Mouse (Mus musculus) midbrain, postnatal 0 days (tissue): ENCODE measurements around the gene Ppif. TPM values are rescaled to one million over a fixed set of nuclear protein-coding genes. Genes with fewer than 3 reads are reported as not detected.

Experiments
- ATAC-seq: fragments of 200-750 bp; cut with Nextera tagmentation; 2 replicates; pipeline ENCODE4 v1.8.0; 2017; ENCODE audit warnings: moderate number of reproducible peaks, mild to moderate bottlenecking, moderate TSS enrichment, moderate library complexity; ENCODE audit not compliant: low FRiP score
- DNase-seq: peaks from one replicate; pipeline ENCODE4 v3.0.0-alpha.2; 2015; ENCODE audit warnings: low spot score
- H3K27ac ChIP-seq: fragments of 300-500 bp; sonication (generic); 2 replicates; pipeline ENCODE4 v1.5.1; 2014; ENCODE audit warnings: low read depth, mild to moderate bottlenecking, low read length, mixed read lengths
- H3K27me3 ChIP-seq: fragments of 300-500 bp; sonication (generic); 2 replicates; pipeline ENCODE4 v1.6.1; 2014; ENCODE audit warnings: low read length, control low read depth, mixed read lengths; ENCODE audit not compliant: insufficient read depth
- H3K36me3 ChIP-seq: fragments of 300-500 bp; sonication (generic); 2 replicates; pipeline ENCODE4 v1.6.1; 2014; ENCODE audit warnings: low read length, control low read depth, mixed read lengths; ENCODE audit not compliant: insufficient read depth
- H3K4me1 ChIP-seq: fragments of 300-500 bp; sonication (generic); 2 replicates; pipeline ENCODE4 v1.6.1; 2014; ENCODE audit warnings: mild to moderate bottlenecking, control low read depth, antibody characterized with exemption, low read length, mixed read lengths; ENCODE audit not compliant: insufficient read depth
- H3K4me2 ChIP-seq: fragments of 300-500 bp; sonication (generic); 2 replicates; pipeline ENCODE4 v1.6.1; 2014; ENCODE audit warnings: low read depth, mild to moderate bottlenecking, low read length, mixed read lengths; ENCODE audit not compliant: poor library complexity, severe bottlenecking
- H3K4me3 ChIP-seq: fragments of 300-500 bp; sonication (generic); 2 replicates; pipeline ENCODE4 v1.5.1; 2014; ENCODE audit warnings: low read depth, mild to moderate bottlenecking, low read length, moderate library complexity
- H3K9ac ChIP-seq: fragments of 300-500 bp; sonication (generic); replicated peaks from 2 replicates; pipeline ENCODE4 v1.6.1; 2014; ENCODE audit warnings: mild to moderate bottlenecking, low read length, moderate library complexity, mixed read lengths; ENCODE audit not compliant: poor library complexity, severe bottlenecking
- H3K9me3 ChIP-seq: fragments of 300-500 bp; sonication (generic); 2 replicates; pipeline ENCODE4 v1.6.1; 2016; ENCODE audit warnings: low read length, control low read depth
- CTCF ChIP-seq: IDR thresholded peaks from 2 replicates; pipeline ENCODE4 v1.5.1; 2016; ENCODE audit warnings: antibody characterized with exemption, mild to moderate bottlenecking
- WGBS: fragments of 180-500 bp; shearing (Covaris S2); extraction: QIAGEN DNeasy Blood & Tissue Kit; methylation state at CpG from one replicate; pipeline ENCODE4 v1.1.7; 2014; 5-methylcytosine and 5-hydroxymethylcytosine counted together
- polyA plus RNA-seq: library from polyadenylated mRNA; unstranded; fragments of >200 nt; fragmentation: Nextera tagmentation; extraction: Ambion mirVana; gene quantifications from 2 replicates; pipeline ENCODE4 v1.2.1, GENCODE M21; 2015
- total RNA-seq: library from RNA; depleted of rRNA; stranded (reverse); fragments of >200 nt; gene quantifications from 2 replicates; pipeline ENCODE4 v1.2.3, GENCODE M21; 2014

Gene Ppif
- total and polyA plus RNA-seq, 2 experiments from 2014 or later = 50.2 to 55.8 TPM

GRCm38 (mm10) chr14:25660661-25661060 lies 33.3 kb upstream of the Ppif start:
- no peaks in the 10 kb centered on the region for H3K4me1 ChIP-seq
- peak; percentile 68 for DNase-seq
- peak overlapping the region; percentile 43; the same call in 1 of the 2 replicates for H3K27ac ChIP-seq
- H3K4me3 ChIP-seq = no peak overlapping the region
- peaks cover 89% of the 10 kb centered on the region for H3K36me3 ChIP-seq
- no peak overlapping the region for H3K4me2 ChIP-seq
- TF ChIP-seq CTCF = peak; percentile 64
- no peaks in the 10 kb centered on the region for H3K9me3 ChIP-seq
- no peaks in the 10 kb centered on the region for H3K27me3 ChIP-seq
- H3K9ac ChIP-seq = no peak overlapping the region
- peak; percentile 38; the same call in 1 of the 2 replicates for ATAC-seq
- 45% methylated on average over 11 of the region's 11 CpGs for WGBS

- no peaks in the 10 kb centered on the region for H3K27me3 ChIP-seq
- no peak for TF ChIP-seq CTCF
- peaks cover 88% of the 10 kb centered on the region for H3K36me3 ChIP-seq
- no peak overlapping the region for H3K9ac ChIP-seq
- ATAC-seq (no peak), DNase-seq (no peak)
- H3K27ac ChIP-seq = peak overlapping the region; percentile 43; the same call in 1 of the 2 replicates
- WGBS = 77% methylated on average over 17 of the region's 17 CpGs
- H3K9me3 ChIP-seq = no peaks in the 10 kb centered on the region
- no peak overlapping the region for H3K4me2 ChIP-seq
- no peaks in the 10 kb centered on the region for H3K4me1 ChIP-seq
- H3K4me3 ChIP-seq = no peak overlapping the region
These were observed 32.6 kb upstream of the Ppif start for GRCm38 (mm10) chr14:25661185-25661920.

- Histone ChIP-seq H3K9ac (0 out of 2 replicates have a peak overlapping the region, but pooled peaks have one; percentile 29), H3K4me1 (no peaks in the 10 kb centered on the region), H3K9me3 (no peaks in the 10 kb centered on the region), H3K27me3 (no peaks in the 10 kb centered on the region), H3K4me2 (no peak overlapping the region), H3K36me3 (peaks cover 64% of the 10 kb centered on the region), H3K4me3 (no peak overlapping the region), H3K27ac (peak overlapping the region; percentile 44)
- 84% methylated on average over 7 of the region's 7 CpGs for WGBS
- DNase-seq = no peak
- no peak for ATAC-seq
- TF ChIP-seq CTCF = no peak
These were observed 30.2 kb upstream of the Ppif start for GRCm38 (mm10) chr14:25663649-25664309.

GRCm38 (mm10) chr14:25664310-25664695 lies 29.7 kb upstream of the Ppif start:
- Histone ChIP-seq H3K4me3 (no peak overlapping the region), H3K4me1 (no peaks in the 10 kb centered on the region), H3K27me3 (no peaks in the 10 kb centered on the region), H3K9me3 (no peaks in the 10 kb centered on the region), H3K9ac (no peak overlapping the region), H3K36me3 (peaks cover 59% of the 10 kb centered on the region), H3K4me2 (no peak overlapping the region), H3K27ac (peak overlapping the region; percentile 44; the same call in 1 of the 2 replicates)
- 64% methylated on average over 7 of the region's 7 CpGs for WGBS
- DNase-seq (no peak), ATAC-seq (no peak)
- 0 out of 2 replicates have a peak, but pooled peaks have one; percentile 3 for TF ChIP-seq CTCF

- no peak for ATAC-seq
- WGBS = 67% methylated on average over 19 of the region's 19 CpGs
- Histone ChIP-seq H3K9ac (no peak overlapping the region), H3K4me2 (no peak overlapping the region), H3K27ac (0 out of 2 replicates have a peak overlapping the region, but pooled peaks have one; percentile 18), H3K27me3 (no peaks in the 10 kb centered on the region), H3K4me3 (no peak overlapping the region), H3K9me3 (no peaks in the 10 kb centered on the region), H3K36me3 (peaks cover 48% of the 10 kb centered on the region), H3K4me1 (no peaks in the 10 kb centered on the region)
- no peak for DNase-seq
- no peak for TF ChIP-seq CTCF
These were observed 28.5 kb upstream of the Ppif start for GRCm38 (mm10) chr14:25665314-25665970.
